Mouse (Mus musculus) neutrophil, adult 5-6 weeks (primary cell): ENCODE results near the gene Apol6. TPM values are rescaled to one million over a fixed set of nuclear protein-coding genes. Genes with fewer than 3 reads are reported as not detected.

ENCODE experiments used
- ATAC-seq: fragments of 151-379, 151-347 bp; 2 replicates; pipeline ENCODE4 v1.8.0; 2017; ENCODE audit warnings: mild to moderate bottlenecking, moderate TSS enrichment; ENCODE audit not compliant: insufficient number of reproducible peaks, poor library complexity, low FRiP score, severe bottlenecking; ENCODE audit errors: extremely low read depth
- total RNA-seq: library from RNA; stranded (forward); fragments of 200-1000 nt; gene quantifications from 2 replicates; pipeline ENCODE4 v1.2.3, GENCODE M21; 2017

The Apol6 gene
- total RNA-seq, 1 experiment from 2014 or later, result not detected

DNA sequence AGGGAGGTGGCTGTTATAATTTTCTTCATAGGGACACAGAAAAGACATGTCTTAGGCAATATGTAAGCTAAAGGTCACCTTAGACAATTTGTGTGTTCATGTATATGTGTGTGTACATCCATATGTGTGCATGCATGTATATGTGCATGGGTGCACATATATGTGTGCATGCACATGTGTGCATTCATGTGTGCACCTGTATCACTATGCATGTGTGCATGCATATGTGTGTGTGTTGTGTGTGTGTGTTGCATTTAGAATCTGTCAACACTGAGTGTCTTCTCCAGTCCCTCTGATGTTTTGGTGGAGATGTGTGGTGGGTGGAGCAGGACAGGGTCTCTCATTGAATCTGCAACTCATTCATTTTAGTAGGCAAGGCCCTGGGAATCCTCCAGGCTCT lies 18.2 kb downstream of the Apol6 start:
- ATAC-seq, result no peak

DNA sequence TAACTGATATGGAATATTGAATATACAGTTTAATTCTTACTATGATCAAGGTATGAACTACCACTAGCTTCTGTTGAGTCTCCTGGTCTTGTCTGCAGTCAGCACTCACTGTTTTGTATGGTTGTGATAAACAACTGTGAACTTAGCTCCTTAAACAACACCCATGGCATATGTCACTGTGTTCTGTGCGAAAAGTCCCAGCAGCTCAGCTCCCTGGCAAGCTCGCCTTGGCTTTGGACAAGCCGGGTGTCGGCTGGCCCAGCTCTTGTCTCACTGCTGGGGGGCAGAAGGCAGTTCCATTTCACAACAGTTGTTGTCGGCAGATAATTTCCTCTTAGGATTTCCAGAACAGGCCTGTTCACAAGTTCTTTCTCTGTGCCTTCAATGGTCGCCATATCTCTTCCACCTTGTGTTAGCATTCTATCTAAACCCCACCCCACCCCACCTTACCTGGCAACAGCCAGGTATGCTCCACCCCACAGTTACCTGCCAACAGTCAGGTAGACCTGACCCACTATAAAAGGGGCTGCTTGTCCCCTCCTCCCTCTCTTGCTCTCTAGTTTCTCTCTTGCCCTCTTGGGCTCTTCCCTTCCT lies 20.8 kb downstream of the Apol6 start:
- ATAC-seq, result no peak

DNA sequence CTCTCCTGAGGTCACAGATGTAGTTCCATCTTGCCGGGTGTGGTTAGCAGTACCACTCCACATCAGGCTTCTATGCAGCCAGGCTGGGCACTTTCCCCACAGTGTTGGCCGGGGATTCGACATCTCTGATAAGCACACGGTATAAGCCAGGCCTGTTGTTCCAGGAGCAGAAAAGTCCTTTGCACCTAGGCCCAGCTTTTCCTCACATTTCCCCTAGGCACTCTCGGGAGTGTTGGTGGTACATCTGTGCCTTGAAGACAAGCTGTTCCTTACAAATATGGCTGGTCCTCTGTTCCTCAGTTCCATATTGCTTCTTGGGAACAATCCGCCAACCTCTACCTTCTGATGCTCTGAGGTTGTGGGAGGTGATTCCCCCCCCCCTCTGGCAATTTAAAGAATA lies 21.7 kb downstream of the Apol6 start:
- no peak for ATAC-seq

DNA sequence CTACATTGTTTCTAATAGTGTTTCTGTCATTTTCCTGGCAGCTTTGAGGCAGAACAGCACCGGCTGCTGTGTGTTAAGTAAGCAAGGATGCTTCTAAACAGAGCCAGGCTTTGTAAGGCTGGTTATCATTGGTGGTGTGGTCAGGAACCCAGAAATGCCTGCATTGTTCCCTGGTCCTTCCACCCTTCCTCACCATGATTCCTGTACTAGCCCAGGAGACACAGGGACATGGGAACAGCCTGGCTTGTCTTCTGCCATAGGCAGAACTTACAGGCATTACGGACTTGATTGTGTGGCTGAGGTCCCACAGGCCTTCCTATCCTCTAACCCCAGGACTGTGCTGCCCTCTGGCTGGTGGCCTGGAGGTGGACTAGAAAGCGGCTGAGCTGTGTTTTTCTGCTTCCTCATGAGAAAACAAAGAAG lies 23.9 kb downstream of the Apol6 start:
- ATAC-seq, result no peak

DNA sequence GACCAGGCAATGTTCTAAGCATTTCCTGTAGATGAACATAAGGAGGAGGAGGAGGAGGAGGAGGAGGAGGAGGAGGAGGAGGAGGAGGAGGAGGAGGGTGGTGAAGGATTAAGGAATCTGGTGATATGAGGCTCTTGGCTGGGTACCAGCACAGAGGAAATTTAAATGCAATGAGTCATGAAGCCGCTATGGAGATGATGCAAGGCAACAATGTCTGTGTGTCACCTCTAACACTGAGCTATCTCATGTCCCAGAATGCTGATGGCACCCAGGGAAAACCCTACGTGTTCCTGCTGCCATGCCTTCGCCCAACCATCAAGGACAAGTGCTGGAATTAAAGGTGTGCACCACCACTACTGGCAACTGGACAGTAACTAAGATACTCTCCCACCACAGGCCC lies 24.5 kb downstream of the Apol6 start:
- ATAC-seq, result no peak

DNA sequence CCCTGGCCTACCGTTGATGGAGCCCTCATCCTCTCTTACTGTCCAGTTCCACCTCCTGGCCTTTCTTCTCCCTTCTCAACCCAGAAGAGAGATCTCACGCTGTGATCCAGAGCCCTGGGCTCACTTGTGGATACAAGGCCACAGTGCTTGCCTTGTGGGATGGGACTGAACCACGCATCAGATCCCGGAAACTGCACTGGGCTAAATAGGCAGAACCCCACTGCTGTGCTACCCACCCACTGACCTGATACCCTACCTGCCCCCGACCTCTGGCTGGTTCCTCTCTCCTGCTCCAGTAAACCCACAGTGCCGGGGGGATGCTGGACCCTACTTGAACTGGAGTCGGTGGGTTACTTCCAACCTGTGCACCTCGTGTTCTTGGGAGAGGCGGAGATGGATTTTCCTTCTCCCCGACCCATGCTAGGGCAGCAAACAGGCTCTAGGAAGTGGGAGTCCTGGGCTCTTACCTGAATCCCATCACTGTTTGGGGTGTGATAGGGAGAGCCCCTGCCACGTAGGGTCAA lies 26.3 kb downstream of the Apol6 start:
- no peak for ATAC-seq

DNA sequence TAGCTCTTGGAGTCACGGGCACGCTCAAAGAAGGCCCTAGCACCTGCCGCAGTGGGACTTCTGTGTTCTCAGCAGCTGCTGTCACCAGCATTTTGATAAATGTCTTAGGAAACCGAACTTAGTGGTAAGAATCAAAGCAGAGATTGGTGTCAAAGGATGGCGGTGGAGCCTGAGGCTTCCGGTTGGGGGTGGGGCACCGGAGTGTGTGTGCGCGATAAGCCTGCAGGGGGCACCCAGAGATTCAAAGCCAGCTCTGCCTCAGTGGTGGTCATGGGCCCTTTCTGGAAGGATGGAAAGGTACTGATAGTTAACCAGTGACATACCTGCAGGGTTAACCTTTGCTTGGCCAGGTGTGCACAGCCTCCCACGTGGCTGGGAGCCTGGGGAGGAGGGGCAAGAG lies 27.0 kb downstream of the Apol6 start:
- peak; percentile 33; the same call in 1 of the 2 replicates for ATAC-seq

DNA sequence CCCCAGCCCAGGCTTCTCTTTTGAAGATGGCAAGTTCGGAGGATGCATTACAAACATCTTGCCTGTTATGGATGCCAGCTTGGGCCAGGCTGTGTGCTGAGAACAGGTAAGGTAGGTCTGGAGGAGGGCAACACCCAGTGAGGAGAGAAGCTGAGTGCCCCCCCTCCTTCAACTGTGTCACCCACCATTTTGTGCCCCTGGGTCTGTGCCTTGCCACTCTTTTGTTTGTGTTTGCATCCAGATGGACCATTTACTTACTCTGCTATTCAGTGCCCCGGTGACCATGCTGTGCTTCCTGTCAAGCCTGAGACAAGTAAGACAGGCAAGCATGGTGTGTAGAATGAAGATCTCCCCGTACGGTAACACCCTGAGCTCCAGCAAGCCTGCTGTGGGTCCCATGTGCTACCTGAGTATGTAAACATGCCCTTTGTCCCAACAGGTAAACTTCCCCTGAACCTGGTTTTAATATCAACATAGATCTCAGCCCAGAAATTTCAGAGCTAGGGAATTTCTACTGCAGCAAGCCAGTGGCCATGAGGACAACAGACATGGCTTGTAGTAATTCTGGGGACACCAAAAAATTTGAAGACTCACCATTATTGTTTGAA lies 28.1 kb downstream of the Apol6 start:
- no peak for ATAC-seq

DNA sequence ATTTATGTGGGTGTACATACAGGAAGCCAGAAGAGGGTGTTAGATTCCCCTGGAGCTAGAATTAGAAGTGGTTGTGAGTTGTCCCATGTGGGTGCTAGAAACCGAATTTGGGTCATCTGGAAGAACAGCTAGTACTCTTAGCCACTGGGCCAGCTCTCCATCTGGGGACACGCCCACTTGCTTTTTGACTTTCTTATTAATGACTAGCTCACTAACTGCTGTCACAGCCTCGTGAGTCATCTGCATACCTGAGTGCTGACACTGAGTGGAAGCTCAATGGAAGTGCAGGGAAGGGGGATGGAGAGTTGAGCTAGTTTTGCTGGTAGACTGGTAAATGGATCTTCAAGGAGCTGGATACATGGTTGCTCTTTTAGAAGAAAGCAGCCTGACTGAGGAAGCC lies 32.0 kb downstream of the Apol6 start:
- no peak for ATAC-seq

DNA sequence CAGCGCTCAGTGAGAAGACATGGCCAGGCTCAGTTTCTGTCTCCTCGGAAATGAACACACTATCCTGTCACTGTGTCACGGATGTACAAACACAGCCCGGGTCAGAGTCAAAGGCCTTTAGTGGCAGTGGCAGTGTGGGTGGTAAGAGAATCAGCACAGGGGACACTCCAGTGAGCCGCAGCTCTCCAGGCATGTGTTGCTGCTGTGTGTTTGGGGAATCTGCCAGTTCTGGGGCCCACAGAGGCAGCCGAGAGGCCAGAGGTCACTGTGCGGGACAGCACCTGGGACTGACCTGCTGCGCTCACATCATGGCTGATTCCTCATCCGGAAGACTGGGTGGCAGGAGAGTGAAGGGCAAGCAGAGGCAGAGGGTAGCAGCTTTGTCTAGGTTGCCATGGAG lies 33.4 kb downstream of the Apol6 start:
- no peak for ATAC-seq

DNA sequence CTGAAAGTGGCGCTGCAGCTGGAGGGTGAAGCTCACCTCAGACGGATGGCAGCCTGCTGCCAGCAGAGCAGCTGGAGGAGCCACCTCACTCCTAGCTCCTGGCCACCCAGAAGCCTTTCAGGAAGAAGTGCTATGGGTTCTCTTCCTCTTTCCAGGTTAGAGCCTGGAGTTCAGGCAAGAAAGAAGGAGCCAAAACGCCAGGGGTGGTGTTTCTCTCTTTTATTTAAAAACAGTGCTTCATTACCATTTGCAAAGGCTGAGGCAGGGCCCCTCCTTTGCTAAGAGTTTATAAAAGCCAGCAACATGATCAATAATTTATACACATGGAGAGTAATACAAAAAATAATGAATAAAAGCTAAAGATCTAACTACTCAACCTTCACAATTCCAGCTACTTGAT lies 34.3 kb downstream of the Apol6 start:
- ATAC-seq, result no peak

DNA sequence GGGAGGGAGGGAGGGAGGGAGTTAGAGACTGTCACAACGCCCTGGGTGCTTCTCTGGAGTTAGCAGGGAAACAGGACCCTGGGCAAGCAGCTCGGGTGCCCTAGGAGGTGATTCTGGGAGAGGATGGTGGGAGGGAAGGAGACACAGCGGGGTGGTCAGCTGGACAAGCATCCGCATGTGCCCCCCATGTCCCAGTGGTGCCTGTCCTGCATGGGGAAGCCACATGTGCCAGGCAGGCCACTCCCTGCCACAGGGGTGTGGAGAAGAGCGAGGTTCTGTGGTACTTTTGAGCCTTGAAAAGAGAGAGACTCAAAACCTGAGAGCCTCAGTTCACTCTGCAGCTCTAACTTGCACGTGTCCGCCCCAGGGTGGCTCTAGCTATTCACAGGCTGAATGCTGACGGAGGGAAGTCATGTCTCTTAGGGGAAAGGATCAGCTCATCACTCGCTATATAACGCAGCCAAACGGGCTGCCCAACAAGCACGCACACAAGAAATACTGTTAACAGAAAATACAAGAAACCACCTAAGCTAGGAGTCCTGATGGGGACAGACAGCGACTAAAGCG lies 34.8 kb downstream of the Apol6 start:
- no peak for ATAC-seq

DNA sequence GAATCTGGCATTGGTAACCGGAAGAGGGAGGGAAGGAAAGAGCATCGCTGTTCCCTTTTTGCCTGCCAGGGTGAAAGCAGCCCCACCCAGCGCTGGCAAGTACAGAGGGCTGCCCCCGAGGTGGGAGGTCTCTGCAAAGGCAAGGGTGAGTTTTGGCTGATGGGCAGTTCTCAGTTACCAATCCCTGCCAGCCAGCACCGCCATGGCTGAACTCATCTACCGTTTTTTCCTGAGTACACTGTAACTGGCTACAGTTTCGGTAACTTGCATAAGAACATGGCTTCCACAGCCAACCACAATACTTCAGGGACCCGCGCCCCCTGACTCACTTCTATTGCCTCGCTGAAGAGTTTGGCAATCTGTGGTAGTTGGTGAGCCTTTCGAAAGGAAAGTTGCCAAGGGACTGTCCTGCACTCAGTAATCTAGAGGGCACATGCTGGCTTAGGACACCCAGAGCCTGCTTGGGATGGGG lies 35.4 kb downstream of the Apol6 start:
- ATAC-seq, result no peak

DNA sequence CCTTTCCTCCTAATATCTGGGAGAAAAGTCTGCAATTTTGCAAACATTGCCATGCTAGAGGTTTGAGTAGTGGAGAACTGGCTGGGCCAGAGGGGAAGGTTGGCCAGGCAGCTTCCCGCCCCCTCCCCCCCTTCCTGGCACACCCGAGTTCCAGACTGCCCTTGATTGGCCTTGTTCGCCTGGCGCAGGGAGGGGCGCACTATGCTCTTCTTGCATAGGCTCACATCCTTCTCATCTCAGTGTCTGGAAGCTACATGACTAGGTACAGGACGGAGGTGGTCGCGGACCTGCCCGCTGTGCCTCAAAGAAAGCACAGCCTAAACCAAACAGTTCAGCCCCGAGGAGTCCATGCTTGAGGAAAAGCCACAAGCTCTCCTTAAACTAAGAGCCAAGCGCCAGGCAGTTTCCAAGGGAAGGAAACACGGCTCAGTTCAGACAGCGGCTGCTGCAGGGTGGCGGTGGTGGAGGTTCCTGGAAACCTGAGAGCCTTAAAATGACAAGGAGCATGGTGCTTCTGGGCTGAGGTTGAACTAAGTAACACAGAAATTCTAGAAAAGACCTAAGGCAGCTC lies 36.2 kb downstream of the Apol6 start:
- ATAC-seq, result no peak

DNA sequence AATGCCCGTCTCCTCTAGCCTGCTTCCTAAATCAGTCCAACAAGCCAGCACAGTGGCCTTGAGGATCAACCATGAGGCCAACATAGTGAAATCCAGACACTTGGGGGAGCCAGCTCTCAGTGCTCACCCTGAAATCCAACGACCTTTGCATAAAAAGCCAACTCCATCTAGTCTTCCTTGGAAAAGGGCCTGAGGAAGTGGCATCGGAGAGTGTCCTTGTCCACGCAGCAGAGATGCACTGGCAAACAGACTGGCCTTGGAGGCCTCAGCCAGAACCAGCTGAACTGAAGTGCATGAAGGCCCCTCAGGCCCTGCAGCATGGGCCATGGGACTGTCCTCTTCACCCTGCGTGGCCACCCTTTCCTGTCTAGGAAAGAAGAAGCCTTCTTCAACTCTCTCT lies 36.9 kb downstream of the Apol6 start:
- ATAC-seq, result no peak

DNA sequence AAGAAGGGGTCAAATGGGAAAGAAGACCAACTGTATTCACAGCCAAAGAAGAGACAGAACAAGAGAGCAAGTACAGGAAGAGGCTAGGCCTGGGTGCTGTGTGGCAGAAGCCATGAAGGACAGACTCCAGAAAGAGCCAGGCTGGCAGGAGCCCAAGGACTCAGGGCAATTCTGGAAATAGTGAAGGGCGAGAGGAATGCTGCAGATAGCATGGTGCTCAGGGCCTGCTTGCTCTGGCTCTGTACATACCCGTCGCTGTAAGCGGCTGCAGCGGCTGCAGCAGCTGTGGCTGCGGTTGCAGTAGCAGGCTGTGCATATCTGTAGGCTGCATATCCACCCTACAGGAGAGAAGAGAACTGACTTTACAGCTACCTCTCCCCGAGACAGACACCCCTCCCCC lies 41.3 kb downstream of the Apol6 start:
- ATAC-seq, result no peak

DNA sequence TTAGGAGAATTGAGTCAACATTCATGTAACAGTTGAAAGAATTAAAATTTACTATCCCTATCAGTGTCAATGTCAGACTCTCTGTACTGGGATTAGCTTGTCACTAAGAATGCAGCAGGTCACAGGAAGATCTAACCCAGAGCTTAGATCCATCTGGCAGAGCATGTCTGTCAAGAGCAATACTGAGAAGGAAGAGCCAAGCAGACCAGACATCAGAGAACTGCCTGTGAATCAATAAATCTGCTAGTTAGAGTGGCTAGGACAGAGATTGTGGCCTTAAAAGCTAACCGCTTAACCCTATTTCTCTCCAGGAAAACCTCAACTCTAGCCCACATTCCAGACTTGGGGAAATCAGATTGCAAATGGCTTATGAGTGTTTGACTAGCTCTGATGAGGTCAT lies 42.0 kb downstream of the Apol6 start:
- ATAC-seq, result no peak

DNA sequence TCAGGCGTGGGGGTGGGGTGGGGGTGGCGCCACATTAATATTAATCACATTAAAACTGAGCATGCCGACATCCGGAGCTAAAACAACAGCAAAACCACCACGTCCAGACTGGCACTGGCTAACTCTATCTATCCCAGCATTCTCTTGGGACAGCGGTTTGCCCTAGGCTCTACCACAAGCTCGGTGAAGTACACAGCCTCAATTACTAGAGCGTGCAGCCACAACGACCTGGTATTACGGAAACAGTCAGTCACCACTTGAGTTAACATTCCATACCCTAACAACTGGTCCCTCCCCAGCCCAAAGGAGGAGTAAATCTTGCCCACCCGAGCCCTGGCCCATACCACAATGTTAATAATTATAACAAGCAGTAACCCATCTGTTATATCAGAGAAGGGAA lies 44.7 kb downstream of the Apol6 start:
- no peak for ATAC-seq

DNA sequence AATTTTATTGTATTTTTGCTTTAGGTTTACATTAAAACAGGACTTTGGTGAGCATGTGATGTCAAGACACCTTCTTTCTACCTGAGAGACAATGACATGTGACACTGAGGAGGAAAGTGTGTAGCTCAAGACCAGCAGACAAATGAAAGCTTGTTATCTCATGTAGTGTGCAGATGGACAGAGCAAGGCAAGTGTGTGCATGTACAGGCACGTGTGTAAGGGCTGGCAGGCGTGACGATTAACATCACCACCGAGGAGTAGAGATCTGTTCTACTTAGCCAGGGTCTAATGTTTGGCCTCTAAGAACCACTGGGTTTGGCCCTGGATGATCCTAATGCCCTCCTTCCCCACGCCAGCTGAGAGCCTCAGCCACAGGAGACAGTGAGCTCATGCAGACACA lies 46.0 kb downstream of the Apol6 start:
- no peak for ATAC-seq

DNA sequence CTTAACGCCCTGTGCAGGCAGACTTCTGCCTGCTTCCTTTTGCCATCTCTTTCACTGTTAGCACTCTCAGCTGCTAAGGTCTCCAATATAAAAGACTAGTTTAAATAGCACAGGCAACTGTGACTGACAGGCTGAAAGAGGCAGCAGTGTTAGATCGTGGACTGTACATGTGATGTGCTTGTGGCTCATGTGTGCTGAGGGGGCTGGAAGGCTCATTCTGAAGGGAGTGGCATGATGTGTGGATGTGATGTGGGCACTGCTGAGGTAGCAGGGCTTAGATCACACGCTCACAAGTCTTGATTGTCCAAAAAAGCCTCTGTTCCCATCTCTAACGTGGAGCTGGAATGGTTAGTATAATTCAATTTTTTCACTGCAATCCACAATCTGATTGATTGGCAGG lies 46.9 kb downstream of the Apol6 start:
- no peak for ATAC-seq
